Mouse (Mus musculus): Measurements from ENCODE around the gene Rpgrip1l. TPM values are rescaled to one million over a fixed set of nuclear protein-coding genes. Genes with fewer than 3 reads are reported as not detected.
A peak's percentile ranks its signal among the peaks of the same experiment; 100 is the strongest.

Gene Rpgrip1l
- total RNA-seq, 2 experiments from 2014 or later: 25.9 to 26.1 TPM

DNA sequence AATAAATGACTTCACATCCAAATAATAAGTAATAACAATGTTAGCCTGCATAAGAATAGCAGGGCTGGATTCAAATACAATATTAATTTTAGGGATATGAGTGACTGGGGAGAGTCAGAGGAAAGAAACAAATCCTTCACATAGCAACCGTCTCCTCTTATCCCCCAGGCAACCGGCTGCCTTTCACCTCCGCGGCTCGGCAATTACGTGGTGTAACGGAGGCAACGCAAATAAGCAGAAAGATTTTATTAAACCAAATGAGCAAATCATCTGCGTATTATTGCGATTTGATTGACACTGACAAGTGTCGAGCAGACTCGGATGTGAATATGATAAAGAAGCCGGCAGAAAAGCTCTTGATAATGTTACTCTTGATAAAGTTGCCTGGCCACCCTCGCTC is 142.1 kb downstream of the Rpgrip1l start:
- DNase-seq (ENCODE audit: low spot score in 2 of 2): peak in 1 of 2 experiments; percentile 29
- intact Hi-C loops (cut with DNase I): no loop called here

DNA sequence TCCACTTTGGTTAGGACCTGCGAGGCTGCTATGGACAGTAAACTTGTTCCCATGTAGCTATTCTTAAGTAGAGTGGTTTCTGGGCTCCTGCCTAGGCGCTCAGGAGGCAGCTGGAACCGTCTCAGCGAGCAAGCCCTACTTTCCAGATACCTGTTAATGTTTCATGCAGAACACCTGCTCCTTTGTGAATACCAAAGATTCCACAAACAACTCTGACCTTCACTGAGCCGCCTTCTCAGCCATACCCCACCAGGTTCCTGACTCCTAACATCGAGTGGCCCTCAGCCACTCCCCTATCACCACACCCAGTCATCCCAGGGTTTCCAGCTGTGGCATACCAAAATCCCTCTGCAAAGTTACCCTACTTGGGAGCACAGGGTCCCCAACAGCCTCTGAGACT is 142.9 kb downstream of the Rpgrip1l start:
- DNase-seq (ENCODE audit: low spot score in 2 of 2): no peak
- intact Hi-C loops (cut with DNase I): no loop called here

Other genes starting within 250 kb of the Rpgrip1l start
- gene Rbl2, start 243.2 kb downstream of the Rpgrip1l start, total RNA-seq (2021): 10 to 100 TPM; 30.6 to 30.7 TPM
- gene Aktip, start 113.3 kb downstream of the Rpgrip1l start, total RNA-seq (2021): 10 to 100 TPM; 67.4 to 70.3 TPM
- gene Fto, start 263 bp upstream of the Rpgrip1l start, total RNA-seq (2021): 100 to 1,000 TPM; 120 to 123 TPM